Mouse (Mus musculus): ENCODE data around the gene Ntsr2.
"Not testable (repeated sequence)": the region's sequence is repeated elsewhere in the genome, so short reads cannot be mapped to it uniquely, and the experiment has no call there.

Gene Ntsr2

GRCm38 (mm10) chr12:16646780-16647409 is 6.3 kb upstream of the Ntsr2 start:
- in situ Hi-C loops (cut with MboI, MseI) = no loop called here

- in situ Hi-C loops (cut with MboI, MseI) = no loop called here
These were observed 4.9 kb upstream of the Ntsr2 start for GRCm38 (mm10) chr12:16648273-16648672.

- in situ Hi-C loops (cut with MboI, MseI) = no loop called here
These were observed 3.4 kb upstream of the Ntsr2 start for GRCm38 (mm10) chr12:16649819-16650218.

- in situ Hi-C loops (cut with MboI, MseI) = no loop called here
These were observed 2.4 kb downstream of the Ntsr2 start for GRCm38 (mm10) chr12:16655604-16656003.

- in situ Hi-C loops (cut with MboI, MseI) = no loop called here
These were observed 4.0 kb downstream of the Ntsr2 start for GRCm38 (mm10) chr12:16656906-16657875.

GRCm38 (mm10) chr12:16661459-16661858 is 8.3 kb downstream of the Ntsr2 start:
- in situ Hi-C loops (cut with MboI, MseI) = no loop called here

GRCm38 (mm10) chr12:16661936-16662335 is 8.8 kb downstream of the Ntsr2 start:
- in situ Hi-C loops (cut with MboI, MseI) = no loop called here

- in situ Hi-C loops (cut with MboI, MseI) = no loop called here
These were observed 9.9 kb downstream of the Ntsr2 start for GRCm38 (mm10) chr12:16662955-16663585.

GRCm38 (mm10) chr12:16665022-16665421 is 11.8 kb downstream of the Ntsr2 start:
- in situ Hi-C loops (cut with MboI, MseI) = no loop called here

- in situ Hi-C loops (cut with MboI, MseI) = no loop called here
These were observed 16.0 kb downstream of the Ntsr2 start for GRCm38 (mm10) chr12:16669176-16669575.

- in situ Hi-C loops (cut with MboI, MseI) = no loop called here
These were observed 19.1 kb downstream of the Ntsr2 start for GRCm38 (mm10) chr12:16672246-16672645.

- in situ Hi-C loops (cut with MboI, MseI) = no loop called here
These were observed 37.4 kb downstream of the Ntsr2 start for GRCm38 (mm10) chr12:16690631-16691030.

- in situ Hi-C loops (cut with MboI, MseI) = no loop called here
These were observed 41.6 kb downstream of the Ntsr2 start for GRCm38 (mm10) chr12:16694783-16695182.

GRCm38 (mm10) chr12:16695252-16695651 is 42.1 kb downstream of the Ntsr2 start:
- in situ Hi-C loops (cut with MboI, MseI) = not testable (repeated sequence)

GRCm38 (mm10) chr12:16696146-16696545 is 43.0 kb downstream of the Ntsr2 start:
- in situ Hi-C loops (cut with MboI, MseI) = no loop called here

GRCm38 (mm10) chr12:16698691-16699090 is 45.5 kb downstream of the Ntsr2 start:
- in situ Hi-C loops (cut with MboI, MseI) = no loop called here
